Mouse (Mus musculus): ENCODE data around the gene Ngfr. TPM values are rescaled to one million over a fixed set of nuclear protein-coding genes. Genes with fewer than 3 reads are reported as not detected.

The Ngfr gene
- total and polyA plus RNA-seq, 3 experiments = not detected

- Histone ChIP-seq H3K79me2 (ENCODE audit: control insufficient read depth, insufficient read depth, low read length, poor library complexity) (no peaks in the 10 kb centered on the region), H3K9ac (ENCODE audit: control insufficient read depth, low read depth, low read length, poor library complexity, severe bottlenecking) (no peak overlapping the region), H3K4me1 (ENCODE audit: control insufficient read depth in 1 of 2, insufficient read depth in 2 of 2, low read length in 2 of 2) (no peaks in the 10 kb centered on the region), H3K4me3 (ENCODE audit: control insufficient read depth in 1 of 2, insufficient read depth in 1 of 2, low read depth in 2 of 2, low read length in 2 of 2) (no peak overlapping the region), H3K36me3 (ENCODE audit: control insufficient read depth in 1 of 2, insufficient read depth in 2 of 2, low read length in 2 of 2) (no peaks in the 10 kb centered on the region), H3K27me3 (ENCODE audit: control insufficient read depth in 1 of 2, insufficient read depth in 2 of 2, low read length in 2 of 2) (peaks cover 2 to 3% of the 10 kb centered on the region in 2 experiments; a peak in 2 of 4 replicates), H3K27ac (ENCODE audit: control insufficient read depth, low read depth, low read length) (no peak overlapping the region), H3K9me3 (replicated peaks; ENCODE audit: insufficient read depth, low read length) (no peaks in the 10 kb centered on the region)
- TF ChIP-seq MEF2A (IDR thresholded peaks at IDR 0.05; ENCODE audit: extremely low read depth, insufficient replicate concordance, low read depth, low read length, poor library complexity, severe bottlenecking) = no peak
- no peak for TF ChIP-seq UBTF (IDR thresholded peaks at IDR 0.05; ENCODE audit: borderline replicate concordance, insufficient read depth, low read depth, low read length)
- DNase-seq (ENCODE audit: low read depth, low spot score) = no peak
Measured at GRCm38 (mm10) chr11:95586751-95587422, 648 bp downstream of the Ngfr start.

GRCm38 (mm10) chr11:95586184-95586583 is 1.4 kb downstream of the Ngfr start:
- Histone ChIP-seq H3K4me3 (ENCODE audit: control insufficient read depth in 1 of 2, insufficient read depth in 1 of 2, low read depth in 2 of 2, low read length in 2 of 2) (no peak overlapping the region), H3K9me3 (replicated peaks; ENCODE audit: insufficient read depth, low read length) (no peaks in the 10 kb centered on the region), H3K27ac (ENCODE audit: control insufficient read depth, low read depth, low read length) (no peak overlapping the region), H3K4me1 (ENCODE audit: control insufficient read depth in 1 of 2, insufficient read depth in 2 of 2, low read length in 2 of 2) (no peaks in the 10 kb centered on the region), H3K27me3 (ENCODE audit: control insufficient read depth in 1 of 2, insufficient read depth in 2 of 2, low read length in 2 of 2) (peaks cover 2 to 3% of the 10 kb centered on the region in 2 experiments; a peak in 2 of 4 replicates), H3K79me2 (ENCODE audit: control insufficient read depth, insufficient read depth, low read length, poor library complexity) (no peaks in the 10 kb centered on the region), H3K36me3 (ENCODE audit: control insufficient read depth in 1 of 2, insufficient read depth in 2 of 2, low read length in 2 of 2) (no peaks in the 10 kb centered on the region), H3K9ac (ENCODE audit: control insufficient read depth, low read depth, low read length, poor library complexity, severe bottlenecking) (no peak overlapping the region)
- no peak for TF ChIP-seq CHD2 (IDR thresholded peaks at IDR 0.05; ENCODE audit: low read length)
- TF ChIP-seq USF2 (IDR thresholded peaks at IDR 0.05; ENCODE audit: borderline replicate concordance in 1 of 2, insufficient read depth in 1 of 2, low read depth in 1 of 2, low read length in 2 of 2) = no peak
- TF ChIP-seq JUND (IDR thresholded peaks at IDR 0.05; ENCODE audit: low read depth, low read length) = no peak
- no peak for TF ChIP-seq MAFK (IDR thresholded peaks at IDR 0.05; ENCODE audit: borderline replicate concordance, low read depth, low read length)
- peak in 2 of 3 experiments; percentile 60 to 83; a peak in 5 of 6 replicates for TF ChIP-seq CTCF (IDR thresholded peaks at IDR 0.05 in 2 of 3, conservative IDR thresholded peaks at IDR 0.05 in 1 of 3; ENCODE audit: control insufficient read depth in 1 of 3, insufficient read depth in 1 of 3, low read depth in 2 of 3, low read length in 3 of 3, poor library complexity in 1 of 3, severe bottlenecking in 1 of 3)
- TF ChIP-seq TAL1 (IDR thresholded peaks at IDR 0.05; ENCODE audit: low read length) = no peak
- TF ChIP-seq ZC3H11A (IDR thresholded peaks at IDR 0.05; ENCODE audit: low read depth, low read length) = 0 out of 2 replicates have a peak, but pooled peaks have one; percentile 15
- TF ChIP-seq MYB (IDR thresholded peaks at IDR 0.05; ENCODE audit: low read depth, low read length) = no peak
- TF ChIP-seq POLR2AphosphoS2 (IDR thresholded peaks at IDR 0.05; ENCODE audit: low read length) = no peak
- no peak for TF ChIP-seq ETS1 (IDR thresholded peaks at IDR 0.05; ENCODE audit: low read depth, low read length)
- TF ChIP-seq POLR2A (IDR thresholded peaks at IDR 0.05; ENCODE audit: control insufficient read depth in 1 of 2, insufficient read depth in 1 of 2, low read depth in 1 of 2, low read length in 2 of 2, poor library complexity in 1 of 2) = no peak
- TF ChIP-seq ZKSCAN1 (IDR thresholded peaks at IDR 0.05; ENCODE audit: low read depth, low read length) = no peak
- no peak for TF ChIP-seq TCF12 (IDR thresholded peaks at IDR 0.05; ENCODE audit: low read depth, low read length)
- no peak for TF ChIP-seq RCOR1 (IDR thresholded peaks at IDR 0.05; ENCODE audit: low read depth, low read length)
- TF ChIP-seq ELF1 (IDR thresholded peaks at IDR 0.05; ENCODE audit: low read depth, low read length) = no peak
- no peak for TF ChIP-seq MYC (IDR thresholded peaks at IDR 0.05; ENCODE audit: low read depth, low read length)
- TF ChIP-seq SMC3 (IDR thresholded peaks at IDR 0.05; ENCODE audit: low read depth, low read length) = peak; percentile 45
- TF ChIP-seq UBTF (IDR thresholded peaks at IDR 0.05; ENCODE audit: borderline replicate concordance, insufficient read depth, low read depth, low read length) = no peak
- no peak for TF ChIP-seq GABPA (IDR thresholded peaks at IDR 0.05; ENCODE audit: low read depth, low read length)
- peak; percentile 32 for TF ChIP-seq RAD21 (IDR thresholded peaks at IDR 0.05; ENCODE audit: low read depth, low read length)
- TF ChIP-seq MEF2A (IDR thresholded peaks at IDR 0.05; ENCODE audit: extremely low read depth, insufficient replicate concordance, low read depth, low read length, poor library complexity, severe bottlenecking) = no peak
- no peak for TF ChIP-seq BHLHE40 (IDR thresholded peaks at IDR 0.05; ENCODE audit: borderline replicate concordance, low read depth, low read length)
- no peak for TF ChIP-seq HCFC1 (IDR thresholded peaks at IDR 0.05; ENCODE audit: low read depth, low read length)
- DNase-seq (ENCODE audit: low read depth, low spot score) = peak; percentile 21
